Mouse (Mus musculus): ENCODE measurements at regions not wholly inside any gene's neighbourhood (a gene's known extent, or its start where the extent isn't known, plus 50 kb on each side); places are given as distances from the start of the nearest gene placed in this dataset.
A peak's percentile ranks its signal among the peaks of the same experiment; 100 is the strongest.

GRCm38 (mm10) chr8:80249762-80250161 is 192.0 kb upstream of the Hhip start:
- Histone ChIP-seq H3K4me3 (no peak overlapping the region), H3K36me3 (no peaks in the 10 kb centered on the region), H3K4me1 (replicated peaks) (peaks cover 8% of the 10 kb centered on the region; the same call in 1 of the 2 replicates), H3K27ac (no peak overlapping the region), H3K9me3 (no peaks in the 10 kb centered on the region), H3K27me3 (ENCODE audit: insufficient read depth, poor library complexity, severe bottlenecking) (no peaks in the 10 kb centered on the region)
- DNase-seq (ENCODE audit: low spot score) = no peak
- 81% methylated on average over 2 of the region's 2 CpGs for WGBS

- H3K36me3 ChIP-seq = no peaks in the 10 kb centered on the region
- no peaks in the 10 kb centered on the region for H3K9me3 ChIP-seq
- H3K27me3 ChIP-seq (ENCODE audit: insufficient read depth, poor library complexity, severe bottlenecking) = no peaks in the 10 kb centered on the region
- H3K27ac ChIP-seq = no peak overlapping the region
- no peak for DNase-seq (ENCODE audit: low spot score)
- peaks cover 5% of the 10 kb centered on the region; the same call in 1 of the 2 replicates for H3K4me1 ChIP-seq (replicated peaks)
- no peak overlapping the region for H3K4me3 ChIP-seq
- 85% methylated on average over 4 of the region's 4 CpGs for WGBS
These were observed 182.1 kb upstream of the Hhip start for GRCm38 (mm10) chr8:80239879-80240278.

- Histone ChIP-seq H3K27ac (no peak overlapping the region), H3K36me3 (no peaks in the 10 kb centered on the region), H3K4me3 (no peak overlapping the region), H3K9me3 (no peaks in the 10 kb centered on the region), H3K27me3 (ENCODE audit: insufficient read depth, poor library complexity, severe bottlenecking) (no peaks in the 10 kb centered on the region), H3K4me1 (replicated peaks) (peaks cover under 1% of the 10 kb centered on the region; the same call in 1 of the 2 replicates)
- no peak for DNase-seq (ENCODE audit: low spot score)
- WGBS = 86% methylated on average over 1 of the region's 1 CpGs
These were observed 152.6 kb upstream of the Hhip start for GRCm38 (mm10) chr8:80210361-80210760.

GRCm38 (mm10) chr8:80204678-80205654 is 147.2 kb upstream of the Hhip start:
- WGBS = 56% methylated on average over 15 of the region's 15 CpGs
- Histone ChIP-seq H3K27me3 (ENCODE audit: insufficient read depth, poor library complexity, severe bottlenecking) (no peaks in the 10 kb centered on the region), H3K9me3 (no peaks in the 10 kb centered on the region), H3K27ac (no peak overlapping the region), H3K36me3 (no peaks in the 10 kb centered on the region), H3K4me1 (replicated peaks) (peaks cover 23% of the 10 kb centered on the region), H3K4me3 (no peak overlapping the region)
- DNase-seq (ENCODE audit: low spot score) = peak; percentile 24

- WGBS = 42% methylated on average over 4 of the region's 4 CpGs
- peak overlapping the region; percentile 24; the same call in 1 of the 2 replicates for H3K27ac ChIP-seq
These were observed 146.2 kb upstream of the Hhip start for GRCm38 (mm10) chr8:80203769-80204677.

GRCm38 (mm10) chr8:80197680-80198079 is 139.9 kb upstream of the Hhip start:
- 92% methylated on average over 4 of the region's 4 CpGs for WGBS
- Histone ChIP-seq H3K9me3 (no peaks in the 10 kb centered on the region), H3K4me3 (no peak overlapping the region), H3K4me1 (replicated peaks) (no peaks in the 10 kb centered on the region), H3K27ac (no peak overlapping the region), H3K36me3 (no peaks in the 10 kb centered on the region), H3K27me3 (ENCODE audit: insufficient read depth, poor library complexity, severe bottlenecking) (no peaks in the 10 kb centered on the region)
- DNase-seq (ENCODE audit: low spot score) = no peak

More at GRCm38 (mm10) chr8:80203769-80204677, 146.2 kb upstream of the Hhip start:
- H3K27me3 ChIP-seq (ENCODE audit: insufficient read depth, poor library complexity, severe bottlenecking) = no peaks in the 10 kb centered on the region
- no peaks in the 10 kb centered on the region for H3K9me3 ChIP-seq
- no peak for DNase-seq (ENCODE audit: low spot score)
- no peaks in the 10 kb centered on the region for H3K36me3 ChIP-seq
- peaks cover 23% of the 10 kb centered on the region for H3K4me1 ChIP-seq (replicated peaks)
- H3K4me3 ChIP-seq = no peak overlapping the region

GRCm38 (mm10) chr8:80190510-80190908 is 132.7 kb upstream of the Hhip start:
- no peaks in the 10 kb centered on the region for H3K9me3 ChIP-seq
- H3K27me3 ChIP-seq (ENCODE audit: insufficient read depth, poor library complexity, severe bottlenecking) = no peaks in the 10 kb centered on the region
- no peaks in the 10 kb centered on the region for H3K36me3 ChIP-seq
- no peak for DNase-seq (ENCODE audit: low spot score)
- no peak overlapping the region for H3K27ac ChIP-seq
- H3K4me3 ChIP-seq = no peak overlapping the region
- H3K4me1 ChIP-seq (replicated peaks) = no peaks in the 10 kb centered on the region
- 94% methylated on average over 4 of the region's 4 CpGs for WGBS

- H3K4me1 ChIP-seq (replicated peaks) = no peaks in the 10 kb centered on the region
- 86% methylated on average over 10 of the region's 10 CpGs for WGBS
- no peak for DNase-seq (ENCODE audit: low spot score)
- no peaks in the 10 kb centered on the region for H3K36me3 ChIP-seq
- H3K4me3 ChIP-seq = no peak overlapping the region
- no peaks in the 10 kb centered on the region for H3K9me3 ChIP-seq
- no peaks in the 10 kb centered on the region for H3K27me3 ChIP-seq (ENCODE audit: insufficient read depth, poor library complexity, severe bottlenecking)
- no peak overlapping the region for H3K27ac ChIP-seq
These were observed 132.1 kb upstream of the Hhip start for GRCm38 (mm10) chr8:80189797-80190509.

GRCm38 (mm10) chr8:80185286-80185685 is 127.5 kb upstream of the Hhip start:
- Histone ChIP-seq H3K27me3 (ENCODE audit: insufficient read depth, poor library complexity, severe bottlenecking) (no peaks in the 10 kb centered on the region), H3K36me3 (no peaks in the 10 kb centered on the region), H3K4me1 (replicated peaks) (no peaks in the 10 kb centered on the region), H3K9me3 (no peaks in the 10 kb centered on the region), H3K4me3 (no peak overlapping the region), H3K27ac (no peak overlapping the region)
- 63% methylated on average over 4 of the region's 4 CpGs for WGBS
- DNase-seq (ENCODE audit: low spot score) = no peak

GRCm38 (mm10) chr8:80168688-80169087 is 110.9 kb upstream of the Hhip start:
- Histone ChIP-seq H3K36me3 (no peaks in the 10 kb centered on the region), H3K27me3 (ENCODE audit: insufficient read depth, poor library complexity, severe bottlenecking) (no peaks in the 10 kb centered on the region), H3K27ac (no peak overlapping the region), H3K4me1 (replicated peaks) (no peaks in the 10 kb centered on the region), H3K4me3 (no peak overlapping the region), H3K9me3 (no peaks in the 10 kb centered on the region)
- DNase-seq (ENCODE audit: low spot score) = no peak
- WGBS = 75% methylated on average over 9 of the region's 9 CpGs

GRCm38 (mm10) chr8:80149458-80150083 is 91.8 kb upstream of the Hhip start:
- H3K9me3 ChIP-seq = no peaks in the 10 kb centered on the region
- no peaks in the 10 kb centered on the region for H3K36me3 ChIP-seq
- no peak overlapping the region for H3K27ac ChIP-seq
- 68% methylated on average over 9 of the region's 9 CpGs for WGBS
- peaks cover 3% of the 10 kb centered on the region; the same call in 1 of the 2 replicates for H3K4me1 ChIP-seq (replicated peaks)
- no peaks in the 10 kb centered on the region for H3K27me3 ChIP-seq (ENCODE audit: insufficient read depth, poor library complexity, severe bottlenecking)
- no peak overlapping the region for H3K4me3 ChIP-seq
- DNase-seq (ENCODE audit: low spot score) = no peak

GRCm38 (mm10) chr8:80147929-80148328 is 90.1 kb upstream of the Hhip start:
- Histone ChIP-seq H3K36me3 (no peaks in the 10 kb centered on the region), H3K27me3 (ENCODE audit: insufficient read depth, poor library complexity, severe bottlenecking) (no peaks in the 10 kb centered on the region), H3K27ac (no peak overlapping the region), H3K4me3 (no peak overlapping the region), H3K9me3 (no peaks in the 10 kb centered on the region), H3K4me1 (replicated peaks) (peaks cover 3% of the 10 kb centered on the region; the same call in 1 of the 2 replicates)
- no peak for DNase-seq (ENCODE audit: low spot score)
- 91% methylated on average over 3 of the region's 3 CpGs for WGBS

Measured in hindbrain, embryonic 10.5 days (tissue).